Mouse (Mus musculus) testis, adult 2 months (tissue): ENCODE measurements around the gene Prim1.

ENCODE experiments used
- CTCF ChIP-seq: fragments of 200-500 bp; IDR thresholded peaks from 2 replicates; pipeline ENCODE4 v1.5.1; 2012; ENCODE audit warnings: low read depth, mild to moderate bottlenecking, inconsistent platforms, low read length, moderate library complexity; ENCODE audit not compliant: control insufficient read depth, insufficient read depth, insufficient replicate concordance
- POLR2A ChIP-seq: fragments of 200-500 bp; IDR thresholded peaks from 2 replicates; pipeline ENCODE4 v1.6.1; 2012; ENCODE audit warnings: low read depth, mild to moderate bottlenecking, inconsistent platforms, low read length, moderate library complexity; ENCODE audit not compliant: control insufficient read depth

DNA sequence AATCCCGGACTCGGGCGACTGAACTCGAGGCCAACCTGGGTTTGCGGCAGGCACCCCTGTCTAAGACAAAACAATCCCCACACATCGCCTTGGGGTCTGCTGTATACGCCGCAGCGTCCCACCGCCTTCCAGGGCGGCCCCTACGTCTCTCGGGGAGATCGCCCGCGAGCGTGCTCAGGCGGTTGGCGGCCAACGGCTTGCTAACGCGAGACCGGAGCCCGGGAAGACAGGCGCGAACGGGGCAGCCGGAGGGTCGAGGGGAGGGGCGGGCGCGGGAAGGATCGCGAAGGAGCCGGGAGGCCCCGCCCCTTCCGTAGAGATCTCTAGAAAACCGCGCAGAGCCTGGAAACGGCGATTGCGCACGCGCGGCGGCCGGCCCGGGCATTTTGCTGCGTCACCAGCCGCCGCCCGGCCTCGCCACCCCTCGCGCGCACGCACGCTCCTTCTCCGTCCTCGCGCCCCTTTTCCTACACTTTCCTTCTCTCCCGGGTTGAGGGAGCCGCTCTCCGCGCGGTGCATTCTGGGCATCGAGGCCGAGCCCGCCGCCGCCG lies 43.7 kb downstream of the Prim1 start, which contains the start of gene Ptges3:
- peak; percentile 91 for TF ChIP-seq POLR2A
- no peak for TF ChIP-seq CTCF
